Mouse (Mus musculus): ENCODE measurements at regions not wholly inside any gene's neighbourhood (a gene's known extent, or its start where the extent isn't known, plus 50 kb on each side); places are given as distances from the start of the nearest gene placed in this dataset.

DNA sequence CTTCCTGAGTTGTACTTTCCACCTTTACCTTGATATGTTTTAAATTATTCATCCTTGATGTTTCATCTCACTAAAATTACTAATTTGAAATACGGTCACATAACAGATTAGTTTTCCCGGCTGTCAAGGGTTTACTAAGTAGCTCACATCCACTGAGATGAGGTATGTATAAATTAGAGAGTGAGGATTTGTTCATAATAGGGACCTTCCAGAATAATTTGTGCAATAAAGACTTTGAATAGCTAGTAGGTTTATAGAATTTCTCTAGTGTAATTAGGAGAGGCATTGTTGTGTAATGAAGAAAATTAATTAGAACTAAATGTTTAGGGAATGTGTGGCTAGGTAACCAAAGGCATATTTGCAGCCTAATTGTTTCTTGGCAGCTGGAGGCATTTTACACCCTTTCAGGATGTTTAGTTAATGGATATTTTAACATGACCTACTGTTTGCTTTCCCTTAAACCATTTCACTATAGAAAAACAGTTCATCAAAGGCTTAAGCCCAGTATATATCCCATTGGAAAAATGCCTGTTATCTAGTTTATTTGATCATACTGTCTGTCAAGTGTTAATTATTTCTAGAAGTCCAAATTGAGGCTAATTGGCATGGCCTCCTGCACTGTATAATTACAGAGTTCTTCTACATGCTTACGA, 70.8 kb downstream of the Mat2b start:
- no peak for DNase-seq (ENCODE audit: low spot score in 2 of 2)

GRCm38 (mm10) chr11:40620036-40620435, 75.0 kb downstream of the Mat2b start:
- no peak for DNase-seq (ENCODE audit: low spot score in 2 of 2)

DNA sequence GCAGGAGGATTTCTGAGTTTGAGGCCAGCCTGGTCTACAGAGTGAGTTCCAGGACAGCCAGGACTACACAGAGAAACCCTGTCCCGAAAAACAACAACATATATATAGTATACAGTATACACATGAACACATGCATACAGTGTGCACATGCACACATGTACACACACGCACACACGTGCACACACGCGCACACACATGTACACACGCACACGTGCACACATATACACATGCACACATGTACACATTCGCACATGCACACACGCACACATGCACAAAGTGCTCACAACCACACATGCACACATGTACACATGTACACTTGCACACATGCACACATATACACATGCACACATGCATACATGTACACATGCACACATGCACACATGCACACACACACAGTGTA, 92.0 kb downstream of the Mat2b start:
- no peak for DNase-seq (ENCODE audit: low spot score in 2 of 2)

- peak; percentile 50 to 66 for DNase-seq (ENCODE audit: low spot score in 2 of 2)
Observed at GRCm38 (mm10) chr11:40601572-40601909, 93.5 kb downstream of the Mat2b start.

DNA sequence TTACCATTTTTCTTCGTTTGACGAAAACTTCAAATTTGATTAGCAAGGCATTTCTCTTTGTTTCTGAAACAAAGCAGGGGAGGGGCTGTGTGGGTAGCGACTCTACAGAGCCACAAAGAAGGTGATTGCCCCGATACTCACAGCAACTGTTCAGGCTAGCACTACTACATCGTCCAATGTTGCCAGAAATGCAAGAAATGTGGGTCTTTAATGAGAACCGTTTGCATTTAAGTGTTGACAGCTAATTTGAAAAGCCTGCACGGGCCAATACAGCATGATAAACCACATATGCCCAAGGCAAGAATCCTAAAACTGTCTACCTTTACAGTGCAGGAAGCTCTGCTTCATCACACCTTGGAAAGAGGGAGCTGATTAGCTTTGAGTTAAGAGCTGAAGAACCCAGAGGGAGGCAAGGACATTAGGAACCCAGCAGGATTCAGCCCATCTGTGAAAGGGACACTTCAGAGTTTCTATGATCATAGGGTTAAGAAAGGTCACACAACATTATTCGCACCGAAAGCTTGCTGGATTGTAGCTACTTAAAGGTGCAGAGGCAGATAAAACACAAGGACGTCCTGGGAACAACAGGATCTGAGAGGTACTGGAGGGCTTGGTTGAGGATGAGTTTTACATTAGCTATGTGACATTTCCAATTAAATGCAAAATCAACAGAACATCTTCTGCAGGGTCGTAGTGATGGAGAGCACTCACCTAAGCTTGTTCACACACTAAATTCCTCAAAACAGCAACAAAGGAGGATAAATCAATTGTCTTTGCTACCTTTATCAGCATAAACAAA, 94.0 kb downstream of the Mat2b start:
- no peak for DNase-seq (ENCODE audit: low spot score in 2 of 2)

DNA sequence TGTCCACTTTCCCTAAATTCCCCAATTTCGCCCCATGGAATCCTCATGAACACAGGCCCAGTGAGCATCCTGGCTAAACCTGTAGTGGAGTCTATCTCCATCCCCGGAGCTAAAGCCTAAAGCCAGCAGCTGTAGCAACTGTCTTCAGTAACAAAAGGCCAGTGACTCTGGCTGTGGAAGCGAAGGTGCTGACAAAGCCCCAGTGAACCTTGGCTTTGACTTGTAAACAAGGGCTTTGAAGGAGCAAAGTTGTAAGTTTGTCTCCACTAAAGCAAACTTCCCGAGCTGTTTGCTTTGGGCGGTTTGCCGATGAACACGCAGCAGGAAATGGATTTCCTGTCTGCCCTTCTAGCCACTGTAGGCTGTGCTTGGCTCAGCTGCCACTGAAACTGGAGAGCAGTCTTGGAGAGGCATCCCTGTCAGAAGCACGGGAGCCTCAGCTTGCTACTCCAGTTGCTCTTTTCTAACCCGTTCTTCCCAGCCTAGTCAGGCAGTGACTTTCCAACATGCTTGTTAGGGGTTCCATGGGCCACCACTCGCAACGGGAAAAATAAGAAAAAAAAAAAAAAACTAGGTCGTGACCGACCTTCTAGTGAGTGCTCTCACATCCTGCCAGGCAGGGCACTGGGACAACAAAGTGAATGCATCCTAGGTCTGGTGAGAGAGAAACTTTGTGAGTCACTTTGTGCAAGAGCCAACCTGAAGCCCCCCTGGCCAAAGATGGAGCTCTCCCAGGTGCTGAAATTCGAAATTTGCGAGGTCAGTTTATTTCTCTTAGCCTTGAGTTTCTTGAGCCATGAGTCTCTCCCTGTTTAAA, 94.8 kb downstream of the Mat2b start:
- DNase-seq (ENCODE audit: low spot score in 2 of 2): peak; percentile 29 to 32

DNA sequence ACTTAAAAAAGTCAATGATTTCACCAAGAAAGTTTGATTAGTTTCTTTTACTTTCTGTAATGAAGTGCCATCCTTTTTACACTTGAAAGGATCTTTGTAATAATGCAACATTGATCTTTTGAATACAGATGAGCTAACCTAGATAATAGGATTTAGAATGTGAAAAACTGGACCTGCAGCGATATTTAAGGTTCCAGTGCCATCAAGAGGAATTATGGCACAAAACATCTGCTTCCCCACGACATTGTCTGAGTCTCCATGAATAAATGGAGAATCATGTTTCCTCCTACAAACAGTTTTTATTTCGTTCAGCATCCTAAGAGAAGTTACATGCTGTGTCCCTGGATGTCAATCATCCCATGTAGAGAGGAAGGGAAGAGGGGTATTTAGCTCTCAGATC, 98.7 kb downstream of the Mat2b start:
- DNase-seq (ENCODE audit: low spot score in 2 of 2): no peak

- DNase-seq (ENCODE audit: low spot score in 2 of 2): no peak
Observed at GRCm38 (mm10) chr11:40592056-40592455, 102.9 kb downstream of the Mat2b start.

- no peak for DNase-seq (ENCODE audit: low spot score in 2 of 2)
Observed at GRCm38 (mm10) chr11:40573758-40574139, 121.3 kb downstream of the Mat2b start.

GRCm38 (mm10) chr11:40572953-40573757, 121.8 kb downstream of the Mat2b start:
- DNase-seq (ENCODE audit: low spot score in 2 of 2): peak; percentile 34 to 62

DNA sequence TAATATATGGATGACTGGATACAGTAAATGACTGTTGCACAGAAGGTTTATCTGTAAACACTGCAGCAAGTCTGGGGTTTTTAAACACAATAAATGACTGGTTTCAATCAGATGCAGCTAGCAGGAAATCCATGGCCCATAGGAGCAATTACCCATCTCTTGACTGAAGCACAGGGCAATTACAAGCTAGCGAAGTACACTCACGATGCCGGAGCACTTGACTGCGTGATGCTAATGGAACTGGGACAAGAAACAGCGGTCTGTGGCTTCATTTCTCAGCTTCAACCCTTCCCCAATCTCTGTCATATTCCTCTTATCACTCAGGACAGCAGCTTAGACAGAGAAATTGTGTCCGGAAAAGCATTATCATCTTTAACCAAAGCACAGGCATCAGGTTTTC, 132.1 kb downstream of the Mat2b start:
- no peak for DNase-seq (ENCODE audit: low spot score in 2 of 2)

DNA sequence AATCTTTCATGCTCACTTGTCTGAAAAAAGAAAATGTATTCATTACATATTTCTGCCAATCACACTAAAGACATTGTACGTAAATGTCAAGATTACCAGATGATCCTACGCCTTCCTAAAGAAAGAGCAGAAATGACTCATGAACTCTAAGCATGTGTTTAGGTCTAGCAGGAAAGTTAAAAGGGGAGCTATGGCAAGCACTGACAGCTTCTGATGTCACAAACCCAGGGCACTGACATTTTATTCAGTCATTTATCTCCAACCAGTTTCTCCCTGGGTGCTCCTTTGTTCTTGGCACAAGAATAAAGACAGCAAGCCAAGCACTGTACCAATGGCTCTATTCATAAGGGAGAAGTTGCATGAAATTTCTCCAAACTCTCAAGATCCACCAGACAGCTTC, 133.0 kb downstream of the Mat2b start:
- DNase-seq (ENCODE audit: low spot score in 2 of 2): no peak

DNA sequence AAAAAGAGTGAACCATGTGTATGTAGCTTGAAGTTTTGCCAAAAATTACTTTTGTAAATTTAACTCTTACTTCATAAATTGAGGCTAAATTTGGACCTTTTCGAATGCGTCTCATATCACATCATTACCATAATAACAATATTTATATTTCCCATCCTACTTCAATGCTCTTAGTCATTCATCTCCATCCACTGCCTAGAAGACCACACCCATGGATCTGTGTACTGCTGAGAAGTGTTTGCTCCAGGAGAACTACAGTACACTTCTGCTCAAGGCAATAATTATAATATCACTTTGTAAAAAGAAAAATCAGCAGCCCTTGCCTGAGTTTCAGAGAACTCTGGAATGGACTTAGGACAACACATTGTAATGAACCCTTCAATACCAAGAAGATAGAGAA, 133.6 kb downstream of the Mat2b start:
- no peak for DNase-seq (ENCODE audit: low spot score in 2 of 2)

DNA sequence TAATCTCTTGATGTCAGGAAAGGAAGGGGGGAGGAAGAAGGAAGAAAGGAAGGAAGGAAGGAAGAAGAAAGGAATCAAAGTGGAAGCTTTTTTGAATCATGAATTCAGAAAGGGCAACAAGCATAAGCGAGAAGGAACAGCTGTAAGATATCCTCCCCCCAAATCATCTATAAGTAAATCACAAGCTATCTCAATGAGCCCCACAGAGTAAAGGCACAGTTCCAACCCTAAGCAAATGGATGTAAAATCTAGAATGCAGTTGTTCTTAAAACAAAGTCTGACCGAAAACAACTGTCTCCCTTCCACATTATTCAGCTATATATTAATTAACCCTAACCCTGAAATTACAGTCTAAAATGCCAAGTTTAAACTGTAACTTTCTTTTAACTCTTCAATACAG, 136.5 kb downstream of the Mat2b start:
- no peak for DNase-seq (ENCODE audit: low spot score in 2 of 2)

DNA sequence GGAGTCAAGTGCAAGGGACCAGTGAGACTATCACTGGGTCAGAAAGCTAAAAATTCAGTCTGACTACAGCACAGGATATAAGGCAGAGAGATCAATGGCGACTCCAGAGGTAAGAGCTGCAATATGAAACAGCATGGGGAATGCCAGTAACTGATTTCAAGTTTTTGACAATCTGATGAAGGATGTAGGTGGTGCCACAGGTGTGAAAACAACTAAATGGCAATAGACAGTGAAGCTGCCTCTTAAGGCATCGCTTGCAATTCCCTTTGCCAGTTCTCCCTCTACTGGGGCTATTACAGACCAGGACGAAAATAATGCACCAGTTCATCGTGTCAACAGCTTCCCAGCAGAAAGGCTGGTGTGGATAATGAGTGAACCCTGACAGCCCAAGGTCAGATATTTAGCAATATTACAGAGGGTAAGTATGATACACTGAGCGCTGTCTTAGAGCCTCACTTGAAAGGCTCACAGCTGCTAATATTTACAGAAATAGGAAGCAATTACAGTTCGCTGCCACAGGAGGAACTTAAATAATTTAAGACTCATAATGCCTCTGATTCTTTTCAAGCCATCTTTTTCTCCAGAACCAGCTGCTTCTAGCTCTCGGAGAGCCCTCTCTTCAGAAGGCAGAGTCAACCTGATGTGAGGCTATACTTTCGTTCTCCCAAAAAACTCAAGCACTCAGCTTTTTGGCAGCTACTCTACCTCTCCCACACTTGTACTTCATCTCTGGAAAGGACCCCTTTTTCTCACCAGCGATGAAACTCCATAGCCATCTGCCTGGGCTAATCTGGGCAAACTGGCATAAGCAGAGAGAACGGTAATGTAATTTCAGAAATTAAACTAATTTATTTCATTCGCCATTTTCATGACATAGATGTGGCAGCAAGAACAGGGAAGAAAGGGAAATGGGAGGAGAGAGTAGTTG, 139.9 kb downstream of the Mat2b start:
- DNase-seq (ENCODE audit: low spot score in 2 of 2): peak; percentile 49 to 77

DNA sequence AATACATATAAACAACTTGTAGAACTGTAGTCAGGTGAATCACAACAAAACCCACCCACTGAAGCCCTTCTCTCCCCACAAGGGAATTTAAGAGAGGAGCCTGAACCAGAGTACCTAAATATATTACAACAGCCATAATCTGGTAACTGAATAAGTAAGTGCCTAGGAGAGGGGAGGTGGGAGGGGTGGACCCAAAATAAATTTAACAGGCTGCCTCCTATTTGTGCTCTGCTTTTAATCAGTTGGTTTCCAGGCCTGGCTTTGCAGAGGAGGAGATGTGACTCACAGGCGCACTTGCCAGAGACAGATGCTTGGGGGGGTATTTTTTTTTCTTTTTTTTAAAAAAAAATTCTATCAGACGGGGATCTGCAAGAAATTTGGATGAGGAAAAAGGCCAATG, 142.9 kb downstream of the Mat2b start:
- peak; percentile 57 to 72 for DNase-seq (ENCODE audit: low spot score in 2 of 2)

- no peak for DNase-seq (ENCODE audit: low spot score in 2 of 2)
Observed at GRCm38 (mm10) chr11:40546596-40546995, 148.4 kb downstream of the Mat2b start.

GRCm38 (mm10) chr11:40545537-40545936, 149.5 kb downstream of the Mat2b start:
- no peak for DNase-seq (ENCODE audit: low spot score in 2 of 2)

GRCm38 (mm10) chr11:40540229-40540628, 154.8 kb downstream of the Mat2b start:
- no peak for DNase-seq (ENCODE audit: low spot score in 2 of 2)

DNA sequence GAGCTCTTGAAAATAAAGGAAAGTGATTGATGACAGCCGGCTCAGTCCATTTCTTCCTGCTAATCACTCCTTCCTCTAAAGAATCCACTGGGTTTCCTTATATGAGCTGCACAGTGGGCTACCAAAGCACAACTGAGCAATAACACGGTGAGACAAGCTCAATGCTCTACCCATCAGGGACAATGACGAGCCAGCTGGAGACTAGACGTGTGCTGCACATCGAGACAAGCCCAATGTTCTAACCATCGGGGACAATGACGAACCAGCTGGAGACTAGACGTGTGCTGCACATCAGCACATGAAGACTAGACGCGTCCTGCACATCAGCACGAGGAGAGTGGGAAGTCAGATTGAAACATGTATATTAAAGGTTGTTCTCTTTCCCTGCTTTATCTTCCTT, 155.2 kb downstream of the Mat2b start:
- DNase-seq (ENCODE audit: low spot score in 2 of 2): no peak

DNA sequence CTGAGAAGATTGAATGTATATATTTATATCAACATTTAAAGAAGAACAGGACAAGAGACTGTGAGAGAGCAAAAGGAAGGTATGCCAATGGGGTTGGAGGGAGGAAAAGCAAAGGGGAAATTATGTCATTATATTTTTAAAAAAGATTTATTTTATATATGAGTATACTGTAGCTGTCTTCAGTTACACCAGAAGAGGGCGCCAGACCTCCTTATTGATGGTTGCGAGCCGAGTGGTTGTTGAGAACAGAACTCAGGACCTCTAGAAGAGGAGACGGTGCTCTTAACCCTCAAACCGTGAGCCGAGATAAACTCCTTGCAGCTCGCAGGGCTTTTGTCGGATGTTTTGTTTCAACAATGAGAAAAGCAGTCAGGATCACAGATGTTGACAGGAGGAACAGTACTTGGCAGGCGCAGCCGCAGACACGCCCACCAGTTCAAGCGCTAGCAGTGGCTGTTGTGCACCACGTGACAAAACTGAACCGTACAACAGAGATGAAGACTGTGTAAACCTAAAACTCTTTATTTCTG, 158.7 kb downstream of the Mat2b start:
- DNase-seq (ENCODE audit: low spot score in 2 of 2): no peak
